Mouse (Mus musculus) kidney, postnatal 4 days (tissue): ENCODE measurements at regions not wholly inside any gene's neighbourhood (a gene's known extent, or its start where the extent isn't known, plus 50 kb on each side); places are given as distances from the start of the nearest gene placed in this dataset.
"Not testable (repeated sequence)": the region's sequence is repeated elsewhere in the genome, so short reads cannot be mapped to it uniquely, and the experiment has no call there.

Experiments used
- DNase-seq, 2 experiments: peaks; one replicate each; pipeline ENCODE4 v3.0.0; 2021; ENCODE audit warnings: mixed read lengths in 2 of 2

GRCm38 (mm10) chr14:19327321-19327720, 91.4 kb downstream of the Gm21738 start:
- no peak for DNase-seq

- no peak for DNase-seq
Measured at GRCm38 (mm10) chr14:19311614-19312013, 107.1 kb downstream of the Gm21738 start.

- not testable (repeated sequence) for DNase-seq
Measured at GRCm38 (mm10) chr14:19302859-19303258, 115.9 kb downstream of the Gm21738 start.

GRCm38 (mm10) chr14:19279096-19279495, 139.6 kb downstream of the Gm21738 start:
- no peak for DNase-seq

GRCm38 (mm10) chr14:19277777-19278385, 140.8 kb downstream of the Gm21738 start:
- DNase-seq = peak; percentile 45 to 55
